Mouse (Mus musculus) left cerebral cortex, adult 11 months (tissue): ENCODE measurements around the gene Srgap2.
"Not testable (repeated sequence)": the region's sequence is repeated elsewhere in the genome, so short reads cannot be mapped to it uniquely, and the experiment has no call there.

Experiments used
- DNase-seq: peaks from one replicate; pipeline ENCODE4 v3.0.0; 2022; ENCODE audit warnings: low spot score

The Srgap2 gene

GRCm38 (mm10) chr1:131527281-131528080 lies at the start of gene Srgap2, which contains the start of gene Fam72a:
Gene Srgap2 (minus strand): TSS chr1:131527352.
Gene Fam72a (plus strand): TSS chr1:131527903.
- DNase-seq = peak; percentile 99

GRCm38 (mm10) chr1:131573721-131574120 lies 46.6 kb upstream of the Srgap2 start:
- no peak for DNase-seq

GRCm38 (mm10) chr1:131570391-131570790 lies 43.2 kb upstream of the Srgap2 start:
- DNase-seq = no peak

- no peak for DNase-seq
These were observed 42.6 kb upstream of the Srgap2 start for GRCm38 (mm10) chr1:131569721-131570120.

GRCm38 (mm10) chr1:131566056-131566455 lies 38.9 kb upstream of the Srgap2 start:
- DNase-seq = not testable (repeated sequence)

- DNase-seq = no peak
These were observed 34.9 kb upstream of the Srgap2 start for GRCm38 (mm10) chr1:131562081-131562480.

GRCm38 (mm10) chr1:131560500-131560899 lies 33.3 kb upstream of the Srgap2 start:
- no peak for DNase-seq

- DNase-seq = peak; percentile 78
These were observed 28.1 kb upstream of the Srgap2 start for GRCm38 (mm10) chr1:131555042-131555812.

GRCm38 (mm10) chr1:131553428-131553827 lies 26.3 kb upstream of the Srgap2 start:
- no peak for DNase-seq

- no peak for DNase-seq
These were observed 24.8 kb upstream of the Srgap2 start for GRCm38 (mm10) chr1:131551956-131552355.

GRCm38 (mm10) chr1:131548494-131549365 lies 21.6 kb upstream of the Srgap2 start:
- DNase-seq = peak; percentile 42

- no peak for DNase-seq
These were observed 19.9 kb upstream of the Srgap2 start for GRCm38 (mm10) chr1:131546798-131547690.

- DNase-seq = no peak
These were observed 16.9 kb upstream of the Srgap2 start for GRCm38 (mm10) chr1:131543886-131544565.

- no peak for DNase-seq
These were observed 14.8 kb upstream of the Srgap2 start for GRCm38 (mm10) chr1:131541903-131542302.

GRCm38 (mm10) chr1:131541431-131541830 lies 14.3 kb upstream of the Srgap2 start:
- DNase-seq = no peak

- no peak for DNase-seq
These were observed 13.6 kb upstream of the Srgap2 start for GRCm38 (mm10) chr1:131540795-131541194.

- no peak for DNase-seq
These were observed 12.6 kb upstream of the Srgap2 start for GRCm38 (mm10) chr1:131539771-131540170.

- no peak for DNase-seq
These were observed 1.5 kb upstream of the Srgap2 start for GRCm38 (mm10) chr1:131528561-131529166.

GRCm38 (mm10) chr1:131528081-131528507 lies 942 bp upstream of the Srgap2 start:
- no peak for DNase-seq
